ENCODE assay signal across 9 mouse cellular contexts in the genomic region with DNA sequence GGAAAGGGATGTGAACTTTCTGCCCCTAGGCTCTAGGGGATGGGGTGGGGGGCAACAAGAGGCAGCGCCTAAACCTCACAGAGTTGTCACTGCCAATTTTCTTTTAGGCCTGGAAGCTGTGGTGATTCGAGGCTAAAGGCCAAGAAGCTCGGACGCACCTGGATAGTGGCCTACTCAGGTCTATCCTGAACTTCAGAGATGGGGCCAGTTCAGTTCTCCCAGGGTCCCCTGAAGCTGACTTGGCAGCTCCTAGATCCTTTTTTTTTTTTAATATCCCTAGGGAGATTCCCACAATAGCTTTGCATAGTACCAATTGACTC. TPM values are rescaled to one million over a fixed set of nuclear protein-coding genes. Genes with fewer than 3 reads are reported as not detected.
DNase-seq lines count a peak whose midpoint lies in the region; ATAC-seq and TF ChIP-seq lines count a peak whose summit lies in the region.
"Had no signal": no experiment of that assay in that cellular context is flagged by ENCODE, and none has a peak within 500 bp of the region (broad histone marks: within the 10 kb centered on the region; RNA-seq: fewer than 3 reads in every experiment).

No protein-coding gene starts in this region.

- no peak for TF ChIP-seq CTCF in heart, postnatal 0 days (IDR thresholded peaks at IDR 0.05; ENCODE audit: low read depth)
- TF ChIP-seq CTCF in bone marrow, adult 2 months (IDR thresholded peaks at IDR 0.05; ENCODE audit: control insufficient read depth, insufficient read depth, low read length), result no peak

- no peak for TF ChIP-seq POLR2A in bone marrow, adult 2 months (IDR thresholded peaks at IDR 0.05; ENCODE audit: borderline replicate concordance, control insufficient read depth, low read depth, low read length)

- peak overlapping the region; percentile 91 for H3K27ac ChIP-seq in heart, postnatal 0 days (ENCODE audit: low read depth)
- no peak overlapping the region for H3K27ac ChIP-seq in bone marrow, adult 2 months (ENCODE audit: control insufficient read depth, insufficient read depth, low read depth, low read length, poor library complexity)
- peak overlapping the region; percentile 91 for H3K27ac ChIP-seq in hindbrain, embryonic 11.5 days (ENCODE audit: low read depth, low read length)
- H3K27ac ChIP-seq in midbrain, embryonic 10.5 days (replicated peaks), result peak overlapping the region; percentile 96

- ATAC-seq in heart, postnatal 0 days (ENCODE audit: insufficient read depth, low read depth), result no peak
- no peak for ATAC-seq in hindbrain, embryonic 11.5 days (ENCODE audit: low FRiP score)

- H3K9me3 ChIP-seq in heart, postnatal 0 days (replicated peaks; ENCODE audit: control insufficient read depth, low read length), result no peaks in the 10 kb centered on the region
- H3K9me3 ChIP-seq in hindbrain, embryonic 11.5 days (ENCODE audit: control insufficient read depth, low read length), result no peaks in the 10 kb centered on the region
- no peaks in the 10 kb centered on the region for H3K9me3 ChIP-seq in midbrain, embryonic 10.5 days (replicated peaks)

- 30% methylated on average over 4 of the region's 4 CpGs for WGBS in heart, postnatal 0 days
- WGBS in bone marrow, adult 2 months, result 74% methylated on average over 4 of the region's 4 CpGs
- 13% methylated on average over 4 of the region's 4 CpGs for WGBS in hindbrain, embryonic 11.5 days
- WGBS in midbrain, embryonic 10.5 days, result 7% methylated on average over 4 of the region's 4 CpGs

- intact Hi-C loops in heart, postnatal 36 days (cut with DNase I), result loop anchor here (5.0 kb wide), 1 partner anchor 125 kb away; no protein-coding TSS in a partner anchor

- peaks cover 30% of the 10 kb centered on the region for H3K4me1 ChIP-seq in heart, postnatal 0 days (ENCODE audit: control insufficient read depth, insufficient read depth)
- H3K4me1 ChIP-seq in bone marrow, adult 2 months (ENCODE audit: control insufficient read depth, insufficient read depth, low read length), result no peaks in the 10 kb centered on the region; the same call in 1 of the 2 replicates
- peaks cover 16% of the 10 kb centered on the region for H3K4me1 ChIP-seq in hindbrain, embryonic 11.5 days (replicated peaks; ENCODE audit: control insufficient read depth, insufficient read depth, low read length)
- peaks cover 95% of the 10 kb centered on the region for H3K4me1 ChIP-seq in midbrain, embryonic 10.5 days

- no peak for DNase-seq in heart, postnatal 0 days (ENCODE audit: low spot score)
- no peak for DNase-seq in heart, postnatal 36 days
- no peak for DNase-seq in hindbrain, embryonic 11.5 days (ENCODE audit: low spot score)
- DNase-seq in midbrain, embryonic 10.5 days (ENCODE audit: low spot score), result no peak
- DNase-seq in T-cell, adult 2 months (ENCODE audit: low spot score), result no peak
- no peak for DNase-seq in adrenal gland, postnatal 36 days
- DNase-seq in B cell, adult 2 months, result no peak

- H3K9ac ChIP-seq in heart, postnatal 0 days (replicated peaks; ENCODE audit: low read depth, low read length), result peak overlapping the region; percentile 82
- peak overlapping the region; percentile 92 for H3K9ac ChIP-seq in hindbrain, embryonic 11.5 days (ENCODE audit: low read depth, low read length)

- no peaks in the 10 kb centered on the region for H3K36me3 ChIP-seq in heart, postnatal 0 days (replicated peaks; ENCODE audit: control insufficient read depth, insufficient read depth, low read length)
- H3K36me3 ChIP-seq in hindbrain, embryonic 11.5 days (ENCODE audit: control insufficient read depth, insufficient read depth, low read length), result no peaks in the 10 kb centered on the region
- H3K36me3 ChIP-seq in midbrain, embryonic 10.5 days, result peaks cover 12% of the 10 kb centered on the region
- H3K36me3 ChIP-seq: G1E had no signal

- no peak for TF ChIP-seq EP300 in heart, postnatal 0 days (IDR thresholded peaks at IDR 0.05; ENCODE audit: low read depth)

- peaks cover 27% of the 10 kb centered on the region for H3K27me3 ChIP-seq in heart, postnatal 0 days (ENCODE audit: control insufficient read depth, insufficient read depth, low read length)
- H3K27me3 ChIP-seq in hindbrain, embryonic 11.5 days (ENCODE audit: control insufficient read depth, insufficient read depth, low read length), result peaks cover 76% of the 10 kb centered on the region
- H3K27me3 ChIP-seq in midbrain, embryonic 10.5 days (ENCODE audit: low read depth, poor library complexity, severe bottlenecking), result peaks cover 100% of the 10 kb centered on the region

- peak overlapping the region; percentile 80 for H3K4me2 ChIP-seq in heart, postnatal 0 days (ENCODE audit: low read depth, low read length)
- H3K4me2 ChIP-seq in hindbrain, embryonic 11.5 days (replicated peaks; ENCODE audit: low read depth, low read length), result peak overlapping the region; percentile 89

- H3K4me3 ChIP-seq in heart, postnatal 0 days (ENCODE audit: low read depth, low read length), result peak overlapping the region; percentile 79
- H3K4me3 ChIP-seq in bone marrow, adult 2 months (replicated peaks; ENCODE audit: control insufficient read depth, low read depth, low read length), result peak overlapping the region; percentile 5
- peak overlapping the region; percentile 68 for H3K4me3 ChIP-seq in hindbrain, embryonic 11.5 days (ENCODE audit: low read depth, low read length)
- peak overlapping the region; percentile 92 for H3K4me3 ChIP-seq in midbrain, embryonic 10.5 days

RNA-seq across cellular contexts. Expression of gene Ntn1, which starts 13.2 kb away (rescaled TPM):
- total RNA-seq in heart, postnatal 0 days (2014; rRNA removed; ENCODE audit: low replicate concordance), result 117 and 136 TPM in 2 replicates
- polyA plus RNA-seq in heart, postnatal 0 days (2015; fragmentation: Nextera tagmentation; extraction: Ambion mirVana), result 21.3 and 24.8 TPM in 2 replicates
- total RNA-seq in heart, postnatal 36 days (2021), result 10 to 100 TPM; 55.4 to 61.8 TPM
- polyA plus RNA-seq in bone marrow, adult 2 months (2011; ENCODE audit: insufficient read depth, insufficient read length, low replicate concordance, missing spikeins), result 0.72 TPM in 1 of 2 replicates, not detected in the other
- polyA plus RNA-seq in hindbrain, embryonic 11.5 days (2014; fragmentation: Nextera tagmentation; extraction: Ambion mirVana), result 7.7 and 11.9 TPM in 2 replicates
- 25.6 and 27.4 TPM in 2 replicates for polyA plus RNA-seq in midbrain, embryonic 10.5 days (2016; fragmentation: Nextera tagmentation; extraction: Ambion mirVana)
- 10 to 100 TPM; 10.3 TPM for total RNA-seq in adrenal gland, postnatal 36 days (2021)
- polyA plus RNA-seq: G1E had no signal

RNA-seq across cellular contexts. Expression of gene Pik3r5, which starts 44.5 kb away (rescaled TPM):
- total RNA-seq in heart, postnatal 0 days (2014; rRNA removed; ENCODE audit: low replicate concordance), result 1.5 and 2.0 TPM in 2 replicates
- 0.82 and 0.84 TPM in 2 replicates for polyA plus RNA-seq in heart, postnatal 0 days (2015; fragmentation: Nextera tagmentation; extraction: Ambion mirVana)
- total RNA-seq in heart, postnatal 36 days (2021), result 1 to 10 TPM in 1 of 2 experiments, under 1 TPM in 1; 0.67 to 1.7 TPM
- 6.4 and 26.5 TPM in 2 replicates for polyA plus RNA-seq in bone marrow, adult 2 months (2011; ENCODE audit: insufficient read depth, insufficient read length, low replicate concordance, missing spikeins)
- polyA plus RNA-seq in hindbrain, embryonic 11.5 days (2014; fragmentation: Nextera tagmentation; extraction: Ambion mirVana), result 0.73 and 0.74 TPM in 2 replicates
- polyA plus RNA-seq in midbrain, embryonic 10.5 days (2016; fragmentation: Nextera tagmentation; extraction: Ambion mirVana), result 0.68 and 0.90 TPM in 2 replicates
- total RNA-seq in adrenal gland, postnatal 36 days (2021), result 1 to 10 TPM in 1 of 2 experiments, under 1 TPM in 1; 0.95 to 2.5 TPM

Comparison
In these comparisons a context has a peak if more than half of its experiments do, and no peak if none do; other contexts are left out.
1. H3K4me3 ChIP-seq: peak in every context shown above with its lines; median percentile 92 in midbrain, embryonic 10.5 days; 79 in heart, postnatal 0 days; 68 in hindbrain, embryonic 11.5 days; 5 in bone marrow, adult 2 months.